ENCODE assay signal across 9 mouse cellular contexts in genomic region chr6:115126232-115126785, GRCm38 (mm10). TPM values are rescaled to one million over a fixed set of nuclear protein-coding genes. Genes with fewer than 3 reads are reported as not detected.
DNase-seq lines count a peak whose midpoint lies in the region; ATAC-seq and TF ChIP-seq lines count a peak whose summit lies in the region.
"Had no signal": no experiment of that assay in that cellular context is flagged by ENCODE, and none has a peak within 500 bp of the region (broad histone marks: within the 10 kb centered on the region; RNA-seq: fewer than 3 reads in every experiment).

No protein-coding gene starts in this region.

- H3K4me1 ChIP-seq in cortical plate, adult 2 months (ENCODE audit: control insufficient read depth, insufficient read depth, low read length) = peaks cover 8% of the 10 kb centered on the region; the same call in 1 of the 2 replicates
- peaks cover 56% of the 10 kb centered on the region for H3K4me1 ChIP-seq in hindbrain, embryonic 13.5 days (replicated peaks)
- peaks cover 47% of the 10 kb centered on the region for H3K4me1 ChIP-seq in midbrain, embryonic 14.5 days (ENCODE audit: control insufficient read depth, insufficient read depth, low read length)
- H3K4me1 ChIP-seq: lung, embryonic 15.5 days had no signal

- WGBS in hindbrain, embryonic 13.5 days = 21% methylated on average over 2 of the region's 2 CpGs
- 13% methylated on average over 2 of the region's 2 CpGs for WGBS in midbrain, embryonic 14.5 days

- peak; percentile 83 for ATAC-seq in hindbrain, embryonic 13.5 days (ENCODE audit: low FRiP score)
- ATAC-seq in midbrain, embryonic 14.5 days (ENCODE audit: low FRiP score, low TSS enrichment) = peak; percentile 86
- ATAC-seq in megakaryocyte, adult 5-6 weeks (ENCODE audit: poor library complexity, severe bottlenecking) = no peak

- peak; percentile 19 for DNase-seq in ES-CJ7 (ENCODE audit: low read depth, low spot score)
- peak; percentile 89 for DNase-seq in midbrain, embryonic 14.5 days
- DNase-seq in kidney, postnatal 25 days = no peak
- DNase-seq in lung, adult 18-20 months = no peak
- no peak for DNase-seq in spleen, postnatal 14 days (ENCODE audit: low spot score in 2 of 2)

- TF ChIP-seq CTCF in cortical plate, adult 2 months (IDR thresholded peaks at IDR 0.05; ENCODE audit: extremely low read depth, insufficient read depth, low read length) = no peak

- no peaks in the 10 kb centered on the region for H3K36me3 ChIP-seq in hindbrain, embryonic 13.5 days
- no peaks in the 10 kb centered on the region for H3K36me3 ChIP-seq in midbrain, embryonic 14.5 days (ENCODE audit: control insufficient read depth, insufficient read depth, low read length)
- H3K36me3 ChIP-seq: lung, embryonic 15.5 days had no signal

- no peak overlapping the region for H3K4me3 ChIP-seq in cortical plate, adult 2 months (ENCODE audit: insufficient read depth, low read length)
- H3K4me3 ChIP-seq in hindbrain, embryonic 13.5 days = no peak overlapping the region
- no peak overlapping the region for H3K4me3 ChIP-seq in midbrain, embryonic 14.5 days (replicated peaks; ENCODE audit: low read depth, low read length)
- H3K4me3 ChIP-seq: lung, embryonic 15.5 days had no signal

- peak overlapping the region; percentile 21; the same call in 1 of the 2 replicates for H3K4me2 ChIP-seq in hindbrain, embryonic 13.5 days
- H3K4me2 ChIP-seq in midbrain, embryonic 14.5 days (ENCODE audit: low read length) = peak overlapping the region; percentile 23; the same call in 1 of the 2 replicates
- H3K4me2 ChIP-seq: lung, embryonic 15.5 days had no signal

- H3K9ac ChIP-seq in hindbrain, embryonic 13.5 days = no peak overlapping the region; the same call in 1 of the 2 replicates
- H3K9ac ChIP-seq in midbrain, embryonic 14.5 days (replicated peaks; ENCODE audit: low read length) = no peak overlapping the region; the same call in 1 of the 2 replicates
- H3K9ac ChIP-seq: lung, embryonic 15.5 days had no signal

- TF ChIP-seq POLR2A in cortical plate, adult 2 months (IDR thresholded peaks at IDR 0.05; ENCODE audit: extremely low read depth, insufficient read depth, low read length) = no peak

- H3K27me3 ChIP-seq in hindbrain, embryonic 13.5 days = no peaks in the 10 kb centered on the region
- no peaks in the 10 kb centered on the region for H3K27me3 ChIP-seq in midbrain, embryonic 14.5 days (ENCODE audit: control insufficient read depth, insufficient read depth, low read length)
- H3K27me3 ChIP-seq: lung, embryonic 15.5 days had no signal

- no peaks in the 10 kb centered on the region for H3K9me3 ChIP-seq in hindbrain, embryonic 13.5 days
- no peaks in the 10 kb centered on the region for H3K9me3 ChIP-seq in midbrain, embryonic 14.5 days (ENCODE audit: control insufficient read depth, low read length)
- H3K9me3 ChIP-seq: lung, embryonic 15.5 days had no signal

- H3K27ac ChIP-seq in cortical plate, adult 2 months (ENCODE audit: insufficient read depth, low read length) = 0 out of 2 replicates have a peak overlapping the region, but pooled peaks have one; percentile 41
- peak overlapping the region; percentile 91 for H3K27ac ChIP-seq in hindbrain, embryonic 13.5 days
- peak overlapping the region; percentile 86 for H3K27ac ChIP-seq in midbrain, embryonic 14.5 days (replicated peaks; ENCODE audit: low read depth, low read length)
- H3K27ac ChIP-seq: lung, embryonic 15.5 days had no signal

RNA-seq across cellular contexts. Expression of gene Syn2, which starts 8.4 kb away (rescaled TPM):
- 366 and 381 TPM in 2 replicates for polyA plus RNA-seq in cortical plate, adult 2 months (2012; rRNA removed)
- 26.6 and 27.0 TPM in 2 replicates for polyA plus RNA-seq in hindbrain, embryonic 13.5 days (2015; fragmentation: Nextera tagmentation; extraction: Ambion mirVana)
- polyA plus RNA-seq in midbrain, embryonic 14.5 days (2014; fragmentation: Nextera tagmentation; extraction: Ambion mirVana) = 39.9 and 44.2 TPM in 2 replicates
- not detected in 2 replicates for total RNA-seq in megakaryocyte, adult 5-6 weeks (2015)
- total RNA-seq in megakaryocyte, adult 5-6 weeks (2017) = not detected in 2 replicates

Comparison
In these comparisons a context has a peak if more than half of its experiments do, and no peak if none do; other contexts are left out.
1. DNase-seq: peak in ES-CJ7 (single experiment) and midbrain, embryonic 14.5 days (single experiment); none in kidney, postnatal 25 days (0 of 2), lung, adult 18-20 months (0 of 2) and spleen, postnatal 14 days (0 of 2).
2. H3K27ac ChIP-seq: peak in every context shown above with its lines; median percentile 91 in hindbrain, embryonic 13.5 days; 86 in midbrain, embryonic 14.5 days; 41 in cortical plate, adult 2 months.